Comparison of ENCODE assay signal across 10 mouse cellular contexts in genomic region chr11:97680430-97680829, GRCm38 (mm10). TPM values are rescaled to one million over a fixed set of nuclear protein-coding genes. Genes with fewer than 3 reads are reported as not detected.
A peak's percentile ranks its signal among the peaks of the same experiment; 100 is the strongest.
DNase-seq lines count a peak whose midpoint lies in the region; ATAC-seq lines count a peak whose summit lies in the region.
"Had no signal": no experiment of that assay in that cellular context is flagged by ENCODE, and none has a peak within 500 bp of the region (broad histone marks: within the 10 kb centered on the region; RNA-seq: fewer than 3 reads in every experiment).

No protein-coding gene starts in this region.

- H3K27ac ChIP-seq in heart, embryonic 12.5 days (ENCODE audit: poor library complexity, severe bottlenecking): no peak overlapping the region
- H3K27ac ChIP-seq in lung, embryonic 15.5 days: peak overlapping the region; percentile 92

- 80% methylated on average over 12 of the region's 12 CpGs for WGBS in heart, embryonic 12.5 days
- 54% methylated on average over 12 of the region's 12 CpGs for WGBS in lung, embryonic 15.5 days

- peaks cover 29% of the 10 kb centered on the region for H3K4me1 ChIP-seq in heart, embryonic 12.5 days (replicated peaks)
- H3K4me1 ChIP-seq in lung, embryonic 15.5 days: peaks cover 76% of the 10 kb centered on the region

- no peaks in the 10 kb centered on the region for H3K27me3 ChIP-seq in heart, embryonic 12.5 days (replicated peaks)
- no peaks in the 10 kb centered on the region for H3K27me3 ChIP-seq in lung, embryonic 15.5 days

- no peaks in the 10 kb centered on the region for H3K9me3 ChIP-seq in heart, embryonic 12.5 days (replicated peaks)
- H3K9me3 ChIP-seq in lung, embryonic 15.5 days: no peaks in the 10 kb centered on the region

- peaks cover 71% of the 10 kb centered on the region for H3K36me3 ChIP-seq in heart, embryonic 12.5 days
- H3K36me3 ChIP-seq in lung, embryonic 15.5 days: peaks cover 52% of the 10 kb centered on the region

- no peak overlapping the region for H3K4me2 ChIP-seq in heart, embryonic 12.5 days
- H3K4me2 ChIP-seq in lung, embryonic 15.5 days: peak overlapping the region; percentile 16; the same call in 1 of the 2 replicates

- H3K4me3 ChIP-seq in heart, embryonic 12.5 days: no peak overlapping the region
- H3K4me3 ChIP-seq in lung, embryonic 15.5 days: no peak overlapping the region

- ATAC-seq in heart, embryonic 12.5 days (ENCODE audit: insufficient number of reproducible peaks, low FRiP score): no peak
- no peak for ATAC-seq in lung, embryonic 15.5 days (ENCODE audit: borderline replicate concordance, extremely low read depth, low FRiP score, low TSS enrichment)

- peak; percentile 49 for DNase-seq in adrenal gland, postnatal 25 days
- no peak for DNase-seq in adrenal gland, adult 8-10 months
- peak; percentile 80 for DNase-seq in heart, postnatal 4 days
- peak; percentile 75 for DNase-seq in Muller cell, postnatal 12 days (ENCODE audit: inconsistent ontology term)
- DNase-seq in adipocyte (ENCODE audit: low spot score): no peak
- DNase-seq in natural killer cell, adult 2 months (ENCODE audit: low spot score in 2 of 2): no peak
- DNase-seq: cerebellum, adult 11 months; midbrain, embryonic 14.5 days had no signal

- H3K9ac ChIP-seq in heart, embryonic 12.5 days: no peak overlapping the region; the same call in 1 of the 2 replicates
- no peak overlapping the region for H3K9ac ChIP-seq in lung, embryonic 15.5 days

RNA-seq across cellular contexts. Expression of gene Cisd3, which starts 5.2 kb away (rescaled TPM):
- 164 and 166 TPM in 2 replicates for total RNA-seq in adrenal gland, postnatal 25 days (2021)
- total RNA-seq in adrenal gland, adult 8-10 months (2022): 100 to 1,000 TPM; 153 to 194 (median 169) TPM
- total RNA-seq in heart, postnatal 4 days (2021): 10 to 100 TPM; 96.7 to 98.0 TPM
- polyA plus RNA-seq in heart, embryonic 12.5 days (2016; fragmentation: Nextera tagmentation; extraction: Ambion mirVana): 40.5 and 44.8 TPM in 2 replicates
- 44.1 and 45.5 TPM in 2 replicates for polyA plus RNA-seq in lung, embryonic 15.5 days (2015; fragmentation: Nextera tagmentation; extraction: Ambion mirVana)

RNA-seq across cellular contexts. Expression of gene Mllt6, which starts 17.2 kb away (rescaled TPM):
- 49.4 and 53.6 TPM in 2 replicates for total RNA-seq in adrenal gland, postnatal 25 days (2021)
- 10 to 100 TPM; 53.1 to 99.4 (median 71.8) TPM for total RNA-seq in adrenal gland, adult 8-10 months (2022)
- total RNA-seq in heart, postnatal 4 days (2021): 10 to 100 TPM; 50.2 to 51.1 TPM
- 1.8 and 2.2 TPM in 2 replicates for polyA plus RNA-seq in heart, embryonic 12.5 days (2016; fragmentation: Nextera tagmentation; extraction: Ambion mirVana)
- polyA plus RNA-seq in lung, embryonic 15.5 days (2015; fragmentation: Nextera tagmentation; extraction: Ambion mirVana): 3.2 and 3.3 TPM in 2 replicates

RNA-seq across cellular contexts. Expression of gene Pcgf2, which starts 19.9 kb away (rescaled TPM):
- 27.0 and 36.1 TPM in 2 replicates for total RNA-seq in adrenal gland, postnatal 25 days (2021)
- total RNA-seq in adrenal gland, adult 8-10 months (2022): 10 to 100 TPM; 22.2 to 48.5 (median 32.1) TPM
- 10 to 100 TPM; 31.3 to 31.8 TPM for total RNA-seq in heart, postnatal 4 days (2021)
- 11.0 and 12.3 TPM in 2 replicates for polyA plus RNA-seq in heart, embryonic 12.5 days (2016; fragmentation: Nextera tagmentation; extraction: Ambion mirVana)
- polyA plus RNA-seq in lung, embryonic 15.5 days (2015; fragmentation: Nextera tagmentation; extraction: Ambion mirVana): 12.1 and 13.2 TPM in 2 replicates

RNA-seq across cellular contexts. Expression of gene Psmb3, which starts 22.8 kb away (rescaled TPM):
- total RNA-seq in adrenal gland, postnatal 25 days (2021): 216 and 226 TPM in 2 replicates
- total RNA-seq in adrenal gland, adult 8-10 months (2022): 100 to 1,000 TPM; 197 to 238 (median 210) TPM
- 100 to 1,000 TPM; 186 to 196 TPM for total RNA-seq in heart, postnatal 4 days (2021)
- 342 and 374 TPM in 2 replicates for polyA plus RNA-seq in heart, embryonic 12.5 days (2016; fragmentation: Nextera tagmentation; extraction: Ambion mirVana)
- 465 and 505 TPM in 2 replicates for polyA plus RNA-seq in lung, embryonic 15.5 days (2015; fragmentation: Nextera tagmentation; extraction: Ambion mirVana)

RNA-seq across cellular contexts. Expression of gene Epop, which starts 50.9 kb away (rescaled TPM):
- total RNA-seq in adrenal gland, postnatal 25 days (2021): 6.2 and 7.8 TPM in 2 replicates
- total RNA-seq in adrenal gland, adult 8-10 months (2022): 1 to 10 TPM; 2.1 to 5.4 (median 4.0) TPM
- 1 to 10 TPM; 1.4 TPM for total RNA-seq in heart, postnatal 4 days (2021)
- 2.0 and 2.5 TPM in 2 replicates for polyA plus RNA-seq in heart, embryonic 12.5 days (2016; fragmentation: Nextera tagmentation; extraction: Ambion mirVana)
- 4.3 and 4.4 TPM in 2 replicates for polyA plus RNA-seq in lung, embryonic 15.5 days (2015; fragmentation: Nextera tagmentation; extraction: Ambion mirVana)

Comparison
In these comparisons a context has a peak if more than half of its experiments do, and no peak if none do; other contexts are left out.
1. DNase-seq: peak in adrenal gland, postnatal 25 days (single experiment), heart, postnatal 4 days (single experiment) and Muller cell, postnatal 12 days (single experiment); none in adrenal gland, adult 8-10 months (single experiment), adipocyte (single experiment) and natural killer cell, adult 2 months (0 of 2).